Mouse (Mus musculus): ENCODE results near the gene Micu2. TPM values are rescaled to one million over a fixed set of nuclear protein-coding genes. Genes with fewer than 3 reads are reported as not detected.

Gene Micu2
- 86.2 and 88.4 TPM in 2 replicates for polyA plus RNA-seq (2015; fragmentation: Nextera tagmentation; extraction: Ambion mirVana)

DNA sequence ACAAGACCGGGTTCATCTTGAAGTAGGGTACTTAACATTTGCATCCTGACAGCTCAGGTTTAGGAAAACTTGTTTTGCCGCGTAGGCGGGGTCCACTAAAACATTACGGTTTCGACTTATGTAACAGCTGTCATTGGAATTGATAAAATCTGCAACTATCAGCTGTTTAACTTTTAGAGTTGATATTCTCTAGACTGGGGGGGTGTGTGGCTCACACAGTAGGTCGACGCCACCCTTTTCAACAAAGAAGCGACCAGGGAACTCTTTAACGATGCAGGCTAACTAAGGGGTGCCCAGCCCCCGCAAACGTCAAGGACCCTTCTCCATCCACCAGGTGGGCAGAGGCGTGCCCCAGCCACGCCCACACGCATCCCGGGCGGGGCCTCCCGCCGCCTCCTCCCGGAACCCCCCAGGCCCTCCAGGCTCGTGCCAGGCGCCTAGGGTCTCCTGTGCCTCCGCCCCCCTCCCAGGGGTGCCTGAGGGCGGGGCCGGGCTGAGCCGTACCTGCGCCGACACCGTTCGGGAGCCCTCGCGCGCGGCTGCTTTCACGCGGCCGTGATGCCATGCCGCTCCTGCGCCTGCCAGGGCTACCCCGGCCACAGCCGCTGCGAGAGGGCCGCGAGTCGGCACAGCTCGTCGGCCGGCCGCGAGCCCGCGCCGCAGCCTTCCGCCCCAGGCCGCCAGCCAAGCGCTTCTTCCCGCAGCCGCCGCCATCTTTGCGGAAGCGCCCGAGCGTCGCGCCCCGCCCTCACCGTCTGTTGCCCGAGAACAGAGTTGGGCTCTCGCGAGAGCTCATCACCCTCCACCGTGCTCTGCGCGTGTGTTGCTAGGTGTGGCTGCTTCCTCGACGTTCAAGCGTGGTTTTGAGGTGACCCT, at the start of gene Micu2:
Micu2 (minus strand) TSS at position 737 of the 876 bp plus-strand sequence.
- Histone ChIP-seq H3K4me2 (peak within 1 kb of the TSS; percentile 89), H3K36me3 (no peaks in the 10 kb centered on the region), H3K4me1 (peaks cover 4% of the 10 kb centered on the region; the same call in 1 of the 2 replicates), H3K27ac (peak within 1 kb of the TSS; percentile 80), H3K4me3 (replicated peaks) (peak within 1 kb of the TSS; percentile 97), H3K9ac (peak within 1 kb of the TSS; percentile 80), H3K27me3 (replicated peaks) (no peaks in the 10 kb centered on the region), H3K9me3 (no peaks in the 10 kb centered on the region)
- peak; percentile 91 for ATAC-seq (ENCODE audit: insufficient read depth, low FRiP score, low read depth)
- WGBS, result 2% methylated on average over 76 of the region's 76 CpGs

- peak; percentile 87 for ATAC-seq (ENCODE audit: insufficient read depth, low FRiP score, low read depth)
- Histone ChIP-seq H3K27me3 (replicated peaks) (no peaks in the 10 kb centered on the region), H3K4me1 (no peaks in the 10 kb centered on the region; the same call in 1 of the 2 replicates), H3K9ac (no peak overlapping the region), H3K36me3 (no peaks in the 10 kb centered on the region), H3K4me3 (replicated peaks) (no peak overlapping the region), H3K9me3 (no peaks in the 10 kb centered on the region), H3K27ac (peak overlapping the region; percentile 14), H3K4me2 (no peak overlapping the region)
- 52% methylated on average over 4 of the region's 4 CpGs for WGBS
Observed at GRCm38 (mm10) chr14:58046639-58047284, 47.7 kb upstream of the Micu2 start.

GRCm38 (mm10) chr14:58036174-58036573, 37.1 kb upstream of the Micu2 start:
- Histone ChIP-seq H3K9me3 (no peaks in the 10 kb centered on the region), H3K9ac (no peak overlapping the region), H3K36me3 (no peaks in the 10 kb centered on the region), H3K27me3 (replicated peaks) (no peaks in the 10 kb centered on the region), H3K27ac (no peak overlapping the region), H3K4me1 (0 out of 2 replicates have a peak, but pooled peaks cover 2% of the 10 kb centered on the region), H3K4me2 (no peak overlapping the region), H3K4me3 (replicated peaks) (no peak overlapping the region)
- no peak for ATAC-seq (ENCODE audit: insufficient read depth, low FRiP score, low read depth)
- WGBS, result 55% methylated on average over 6 of the region's 6 CpGs

DNA sequence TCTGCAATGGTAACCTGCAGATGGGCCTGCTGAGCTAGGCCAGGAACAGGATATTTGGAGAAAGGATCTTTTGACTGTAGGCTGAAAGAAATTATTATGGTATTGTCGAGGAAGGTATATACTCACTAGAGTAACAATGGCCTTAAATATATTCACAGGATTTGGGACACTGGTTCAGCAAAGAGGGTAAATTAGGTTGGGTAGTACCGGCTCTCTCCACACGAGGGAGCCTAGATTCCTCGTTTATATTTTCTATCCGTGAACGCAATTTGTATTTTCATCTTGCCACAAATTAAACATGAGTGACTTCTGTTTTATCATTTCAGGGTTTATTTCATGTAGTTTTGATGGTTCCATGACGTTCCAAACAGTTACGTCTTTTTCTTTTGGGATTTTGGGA, 35.5 kb upstream of the Micu2 start:
- H3K27ac ChIP-seq, result no peak overlapping the region
- H3K4me1 ChIP-seq, result 0 out of 2 replicates have a peak, but pooled peaks cover 2% of the 10 kb centered on the region
- H3K27me3 ChIP-seq (replicated peaks), result no peaks in the 10 kb centered on the region
- no peaks in the 10 kb centered on the region for H3K9me3 ChIP-seq
- 7% methylated on average over 8 of the region's 8 CpGs for WGBS
- no peak overlapping the region for H3K9ac ChIP-seq
- H3K4me2 ChIP-seq, result no peak overlapping the region
- no peak for ATAC-seq (ENCODE audit: insufficient read depth, low FRiP score, low read depth)
- no peaks in the 10 kb centered on the region for H3K36me3 ChIP-seq
- no peak overlapping the region for H3K4me3 ChIP-seq (replicated peaks)

DNA sequence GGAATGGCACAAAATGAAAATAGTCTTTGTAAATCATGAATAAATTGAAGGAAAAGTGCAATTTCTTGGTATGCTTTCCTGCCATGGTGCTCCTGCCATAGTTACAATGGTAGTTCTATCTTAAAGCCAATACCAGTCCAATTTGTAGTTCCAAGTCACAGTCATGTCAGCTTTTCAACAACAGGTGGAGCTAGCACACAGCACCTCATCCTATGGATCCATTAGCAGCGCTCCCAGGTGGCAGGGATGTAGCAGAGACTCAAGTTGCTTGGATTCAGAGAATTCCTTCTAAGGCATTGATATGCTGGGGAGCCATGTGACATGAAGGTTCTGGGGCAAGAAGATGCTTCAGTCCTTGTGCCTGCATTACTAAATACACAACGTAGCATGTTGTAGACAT, 19.8 kb upstream of the Micu2 start:
- no peaks in the 10 kb centered on the region for H3K27me3 ChIP-seq (replicated peaks)
- H3K4me1 ChIP-seq, result no peaks in the 10 kb centered on the region
- no peak overlapping the region for H3K4me2 ChIP-seq
- no peak overlapping the region for H3K4me3 ChIP-seq (replicated peaks)
- no peaks in the 10 kb centered on the region for H3K36me3 ChIP-seq
- H3K9ac ChIP-seq, result no peak overlapping the region
- ATAC-seq (ENCODE audit: insufficient read depth, low FRiP score, low read depth), result no peak
- 39% methylated on average over 2 of the region's 2 CpGs for WGBS
- no peak overlapping the region for H3K27ac ChIP-seq
- no peaks in the 10 kb centered on the region for H3K9me3 ChIP-seq

DNA sequence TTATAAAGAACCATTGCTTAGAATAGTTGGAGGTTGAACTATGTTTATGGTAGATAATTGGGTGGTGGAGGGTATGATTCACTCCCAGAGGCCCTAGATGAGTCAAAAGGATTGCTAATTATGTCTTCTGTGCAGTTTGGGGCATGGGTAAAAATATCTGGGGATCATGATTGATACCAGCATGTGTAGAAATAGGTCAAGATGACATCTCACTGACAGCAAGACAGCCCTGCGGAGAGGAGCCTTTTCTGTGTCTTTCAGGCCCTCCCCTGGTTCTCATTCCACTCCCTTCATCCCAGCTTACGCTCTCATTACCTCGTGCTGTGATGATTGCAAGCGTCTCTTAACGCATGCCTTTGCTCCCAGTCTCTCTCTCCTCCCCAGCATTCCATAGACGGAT, 4.8 kb upstream of the Micu2 start:
- Histone ChIP-seq H3K36me3 (no peaks in the 10 kb centered on the region), H3K4me1 (peaks cover 4% of the 10 kb centered on the region; the same call in 1 of the 2 replicates), H3K4me3 (replicated peaks) (no peak overlapping the region), H3K27ac (no peak overlapping the region), H3K9me3 (no peaks in the 10 kb centered on the region), H3K27me3 (replicated peaks) (no peaks in the 10 kb centered on the region), H3K4me2 (no peak overlapping the region), H3K9ac (no peak overlapping the region)
- 60% methylated on average over 6 of the region's 6 CpGs for WGBS
- ATAC-seq (ENCODE audit: insufficient read depth, low FRiP score, low read depth), result no peak

- 68% methylated on average over 1 of the region's 1 CpGs for WGBS
- no peak for ATAC-seq (ENCODE audit: insufficient read depth, low FRiP score, low read depth)
- H3K9me3 ChIP-seq, result no peaks in the 10 kb centered on the region
Observed at GRCm38 (mm10) chr14:58002161-58002560, 3.1 kb upstream of the Micu2 start.

DNA sequence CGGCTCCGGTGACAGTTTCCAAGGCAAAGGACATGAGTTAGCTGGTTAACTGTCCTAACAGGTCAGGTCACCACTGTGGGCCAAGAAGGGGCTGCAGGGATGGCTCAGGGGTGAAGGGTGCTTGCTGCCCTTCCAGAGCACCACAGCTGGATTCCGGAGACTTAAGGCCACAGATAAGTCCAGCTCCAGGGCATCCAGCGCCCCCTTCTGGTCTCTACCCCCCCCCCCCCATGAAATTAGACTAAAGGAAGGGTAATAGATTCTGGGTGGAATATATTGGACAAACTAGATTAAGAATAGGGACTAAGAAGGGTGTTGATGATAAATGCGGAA, 306 bp upstream of the Micu2 start:
- Histone ChIP-seq H3K9me3 (no peaks in the 10 kb centered on the region), H3K36me3 (no peaks in the 10 kb centered on the region), H3K27ac (no peak overlapping the region; the same call in 1 of the 2 replicates), H3K4me2 (peak overlapping the region; percentile 89), H3K27me3 (replicated peaks) (no peaks in the 10 kb centered on the region), H3K4me3 (replicated peaks) (peak overlapping the region; percentile 97), H3K4me1 (peaks cover 4% of the 10 kb centered on the region; the same call in 1 of the 2 replicates), H3K9ac (no peak overlapping the region)
- whole genome bisulfite sequencing, result 36% methylated on average over 5 of the region's 5 CpGs
- ATAC-seq (ENCODE audit: insufficient read depth, low FRiP score, low read depth), result no peak

More at GRCm38 (mm10) chr14:58002161-58002560, 3.1 kb upstream of the Micu2 start:
- peaks cover 4% of the 10 kb centered on the region; the same call in 1 of the 2 replicates for H3K4me1 ChIP-seq
- no peak overlapping the region for H3K4me2 ChIP-seq
- H3K27ac ChIP-seq, result no peak overlapping the region
- no peaks in the 10 kb centered on the region for H3K27me3 ChIP-seq (replicated peaks)
- no peaks in the 10 kb centered on the region for H3K36me3 ChIP-seq
- H3K9ac ChIP-seq, result no peak overlapping the region
- no peak overlapping the region for H3K4me3 ChIP-seq (replicated peaks)

- Histone ChIP-seq H3K27me3 (replicated peaks) (no peaks in the 10 kb centered on the region), H3K27ac (no peak overlapping the region), H3K9ac (no peak overlapping the region), H3K4me2 (no peak overlapping the region), H3K4me1 (peaks cover 4% of the 10 kb centered on the region; the same call in 1 of the 2 replicates), H3K36me3 (peaks cover 5% of the 10 kb centered on the region; the same call in 1 of the 2 replicates), H3K4me3 (replicated peaks) (no peak overlapping the region), H3K9me3 (no peaks in the 10 kb centered on the region)
- 63% methylated on average over 1 of the region's 1 CpGs for WGBS
- no peak for ATAC-seq (ENCODE audit: insufficient read depth, low FRiP score, low read depth)
Observed at GRCm38 (mm10) chr14:57997431-57997830, 1.6 kb downstream of the Micu2 start.

DNA sequence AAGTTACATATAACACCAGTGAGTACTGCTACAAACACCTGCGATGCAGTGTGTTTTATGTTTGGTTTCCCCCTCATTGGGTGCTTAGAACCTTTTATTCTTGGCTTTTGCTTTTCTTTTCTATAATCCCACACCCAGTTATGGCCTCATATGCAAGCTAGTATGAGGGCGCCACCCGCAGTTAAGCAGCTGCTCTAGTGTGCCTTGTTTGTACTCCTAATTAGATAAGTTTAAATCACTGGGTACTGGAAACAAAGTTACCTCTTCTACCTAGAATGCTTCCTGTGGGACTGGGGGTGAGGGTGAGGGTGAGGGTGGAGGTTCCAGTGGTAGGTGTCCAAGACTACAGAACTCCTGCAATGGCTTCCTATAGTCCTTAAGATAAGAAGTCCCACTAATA, 2.9 kb downstream of the Micu2 start:
- ATAC-seq (ENCODE audit: insufficient read depth, low FRiP score, low read depth), result no peak

GRCm38 (mm10) chr14:57991761-57992160, 7.3 kb downstream of the Micu2 start:
- no peak for ATAC-seq (ENCODE audit: insufficient read depth, low FRiP score, low read depth)
- Histone ChIP-seq H3K9me3 (no peaks in the 10 kb centered on the region; the same call in 1 of the 2 replicates), H3K36me3 (peaks cover 10% of the 10 kb centered on the region), H3K4me1 (no peaks in the 10 kb centered on the region), H3K27me3 (replicated peaks) (no peaks in the 10 kb centered on the region), H3K27ac (no peak overlapping the region), H3K9ac (no peak overlapping the region), H3K4me3 (replicated peaks) (no peak overlapping the region), H3K4me2 (no peak overlapping the region)

More for the DNA sequence above, 2.9 kb downstream of the Micu2 start:
- Histone ChIP-seq H3K9ac (no peak overlapping the region), H3K9me3 (no peaks in the 10 kb centered on the region), H3K36me3 (peaks cover 10% of the 10 kb centered on the region), H3K27me3 (replicated peaks) (no peaks in the 10 kb centered on the region), H3K4me2 (no peak overlapping the region), H3K4me3 (replicated peaks) (no peak overlapping the region), H3K27ac (no peak overlapping the region), H3K4me1 (peaks cover 4% of the 10 kb centered on the region; the same call in 1 of the 2 replicates)
- WGBS, result 92% methylated on average over 3 of the region's 3 CpGs

DNA sequence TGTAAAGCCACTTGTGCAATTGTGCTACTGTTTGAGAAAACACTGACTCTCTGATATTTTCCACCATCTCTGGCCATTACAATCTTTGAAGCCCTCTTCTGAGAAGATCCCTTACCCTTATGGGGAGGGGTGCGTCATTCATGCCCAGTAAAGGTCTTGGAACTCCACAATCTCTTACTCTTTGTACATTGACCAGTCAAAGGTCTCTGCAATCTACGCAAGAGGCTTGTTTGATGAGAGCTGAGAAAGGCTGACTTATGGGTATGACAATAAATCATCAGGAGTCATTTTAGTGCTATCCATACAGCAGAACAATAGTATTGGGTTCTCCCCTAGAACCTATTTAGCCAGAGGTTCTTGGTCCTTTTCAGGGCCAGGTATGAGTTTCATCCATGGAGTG, 9.9 kb downstream of the Micu2 start:
- ATAC-seq (ENCODE audit: insufficient read depth, low FRiP score, low read depth), result no peak
- H3K27ac ChIP-seq, result no peak overlapping the region
- H3K4me3 ChIP-seq (replicated peaks), result no peak overlapping the region
- H3K9me3 ChIP-seq, result no peaks in the 10 kb centered on the region; the same call in 1 of the 2 replicates
- H3K27me3 ChIP-seq (replicated peaks), result no peaks in the 10 kb centered on the region
- no peak overlapping the region for H3K4me2 ChIP-seq
- no peak overlapping the region for H3K9ac ChIP-seq
- 92% methylated on average over 2 of the region's 2 CpGs for WGBS
- peaks cover 10% of the 10 kb centered on the region for H3K36me3 ChIP-seq
- no peaks in the 10 kb centered on the region for H3K4me1 ChIP-seq

Measured in stomach, embryonic 15.5 days (tissue).